Mouse (Mus musculus): Measurements from ENCODE around the gene Ccdc13.

- TF ChIP-seq CTCF (IDR thresholded peaks at IDR 0.05; ENCODE audit: control insufficient read depth, insufficient read depth, insufficient read length) (no peak), MYOG (IDR thresholded peaks at IDR 0.05; ENCODE audit: control insufficient read depth, extremely low read depth, insufficient read length) (no peak), MAX (IDR thresholded peaks at IDR 0.05) (no peak)
Measured at GRCm38 (mm10) chr9:121856649-121857416, 17.6 kb upstream of the Ccdc13 start.
